Mouse (Mus musculus): ENCODE measurements at regions not wholly inside any gene's neighbourhood (a gene's known extent, or its start where the extent isn't known, plus 50 kb on each side); places are given as distances from the start of the nearest gene placed in this dataset.

GRCm38 (mm10) chr15:53006844-53007243 lies 877.9 kb upstream of the Gm7489 start:
- H3K27me3 ChIP-seq (replicated peaks; ENCODE audit: control insufficient read depth, insufficient read depth, low read length), result no peaks in the 10 kb centered on the region
- DNase-seq (ENCODE audit: low spot score), result no peak
- 73% methylated on average over 1 of the region's 1 CpGs for WGBS

GRCm38 (mm10) chr15:53009337-53009736 lies 875.4 kb upstream of the Gm7489 start:
- WGBS, result 91% methylated on average over 3 of the region's 3 CpGs
- Histone ChIP-seq H3K4me3 (ENCODE audit: low read depth, low read length) (no peak overlapping the region), H3K36me3 (ENCODE audit: control insufficient read depth, insufficient read depth, low read length) (no peaks in the 10 kb centered on the region), H3K27ac (ENCODE audit: low read depth, low read length) (no peak overlapping the region), H3K4me1 (ENCODE audit: control insufficient read depth, insufficient read depth, low read length) (no peaks in the 10 kb centered on the region), H3K9me3 (replicated peaks; ENCODE audit: control insufficient read depth, low read length) (no peaks in the 10 kb centered on the region), H3K9ac (ENCODE audit: low read length) (no peak overlapping the region), H3K4me2 (ENCODE audit: low read length) (no peak overlapping the region), H3K27me3 (replicated peaks; ENCODE audit: control insufficient read depth, insufficient read depth, low read length) (no peaks in the 10 kb centered on the region)
- peak; percentile 68 for ATAC-seq
- DNase-seq (ENCODE audit: low spot score), result peak; percentile 14

More at GRCm38 (mm10) chr15:53006844-53007243, 877.9 kb upstream of the Gm7489 start:
- no peak for ATAC-seq
- Histone ChIP-seq H3K4me2 (ENCODE audit: low read length) (no peak overlapping the region), H3K9me3 (replicated peaks; ENCODE audit: control insufficient read depth, low read length) (no peaks in the 10 kb centered on the region), H3K36me3 (ENCODE audit: control insufficient read depth, insufficient read depth, low read length) (no peaks in the 10 kb centered on the region), H3K4me3 (ENCODE audit: low read depth, low read length) (no peak overlapping the region), H3K9ac (ENCODE audit: low read length) (no peak overlapping the region), H3K27ac (ENCODE audit: low read depth, low read length) (no peak overlapping the region), H3K4me1 (ENCODE audit: control insufficient read depth, insufficient read depth, low read length) (no peaks in the 10 kb centered on the region)
